Mouse (Mus musculus) forebrain, embryonic 10.5 days (tissue): ENCODE measurements around the gene Adam15. TPM values are rescaled to one million over a fixed set of nuclear protein-coding genes. Genes with fewer than 3 reads are reported as not detected.

ENCODE experiments used
- DNase-seq: peaks from one replicate; pipeline ENCODE4 v3.0.0-alpha.2; 2017; ENCODE audit warnings: low spot score; ENCODE audit errors: extremely low spot score
- H3K27ac ChIP-seq: fragments of 300-500 bp; sonication (generic); 2 replicates; pipeline ENCODE4 v1.5.1; 2016; ENCODE audit warnings: mild to moderate bottlenecking
- H3K27me3 ChIP-seq: fragments of 300-500 bp; sonication (generic); 2 replicates; pipeline ENCODE4 v1.6.1; 2016; ENCODE audit warnings: mild to moderate bottlenecking; ENCODE audit not compliant: poor library complexity, severe bottlenecking
- H3K36me3 ChIP-seq: fragments of 300-500 bp; sonication (generic); replicated peaks from 2 replicates; pipeline ENCODE4 v1.6.1; 2016; ENCODE audit warnings: mild to moderate bottlenecking, moderate library complexity
- H3K4me1 ChIP-seq: fragments of 300-500 bp; sonication (generic); 2 replicates; pipeline ENCODE4 v1.6.1; 2016
- H3K4me3 ChIP-seq: fragments of 300-500 bp; sonication (generic); 2 replicates; pipeline ENCODE4 v1.5.1; 2016; ENCODE audit warnings: mild to moderate bottlenecking, moderate library complexity
- H3K9me3 ChIP-seq: fragments of 300-500 bp; sonication (generic); 2 replicates; pipeline ENCODE4 v1.6.1; 2016; ENCODE audit warnings: mild to moderate bottlenecking, moderate library complexity
- WGBS: fragments of 180-500 bp; shearing (Covaris S2); methylation state at CpG from one replicate; pipeline ENCODE4 v1.1.7; 2016; 5-methylcytosine and 5-hydroxymethylcytosine counted together
- polyA plus RNA-seq: library from polyadenylated mRNA; unstranded; fragments of >200 nt; fragmentation: Nextera tagmentation; extraction: Ambion mirVana; gene quantifications from 2 replicates; pipeline ENCODE4 v1.2.1, GENCODE M21; 2016

Gene Adam15
- polyA plus RNA-seq, 1 experiment from 2014 or later: 32.1 TPM

- under 1% methylated on average over 44 of the region's 44 CpGs for WGBS
- peak; percentile 85 for DNase-seq
- Histone ChIP-seq H3K9me3 (no peaks in the 10 kb centered on the region), H3K27me3 (peaks cover 23% of the 10 kb centered on the region), H3K4me3 (peak within 1 kb of the TSS; percentile 88), H3K4me1 (peaks cover 77% of the 10 kb centered on the region), H3K27ac (peak within 1 kb of the TSS; percentile 98), H3K36me3 (peaks cover 41% of the 10 kb centered on the region)
Observed at GRCm38 (mm10) chr3:89337721-89338578, 11.8 kb downstream of the Adam15 start, which contains the start of gene Efna4. Gene Efna4 (minus strand): TSS chr3:89338028.

GRCm38 (mm10) chr3:89337062-89337720 lies 12.6 kb downstream of the Adam15 start:
- Histone ChIP-seq H3K27ac (peak overlapping the region; percentile 98), H3K4me3 (peak overlapping the region; percentile 88), H3K4me1 (peaks cover 85% of the 10 kb centered on the region), H3K27me3 (peaks cover 25% of the 10 kb centered on the region), H3K36me3 (peaks cover 42% of the 10 kb centered on the region), H3K9me3 (no peaks in the 10 kb centered on the region)
- WGBS: under 1% methylated on average over 21 of the region's 21 CpGs
- DNase-seq: no peak

GRCm38 (mm10) chr3:89336529-89336928 lies 13.3 kb downstream of the Adam15 start:
- peaks cover 36% of the 10 kb centered on the region for H3K36me3 ChIP-seq
- peak overlapping the region; percentile 88 for H3K4me3 ChIP-seq
- H3K4me1 ChIP-seq: peaks cover 92% of the 10 kb centered on the region
- H3K9me3 ChIP-seq: no peaks in the 10 kb centered on the region
- H3K27ac ChIP-seq: peak overlapping the region; percentile 98
- 4% methylated on average over 6 of the region's 6 CpGs for WGBS
- peaks cover 30% of the 10 kb centered on the region for H3K27me3 ChIP-seq
- no peak for DNase-seq

GRCm38 (mm10) chr3:89333053-89333452 lies 16.7 kb downstream of the Adam15 start:
- Histone ChIP-seq H3K9me3 (no peaks in the 10 kb centered on the region), H3K27ac (peak overlapping the region; percentile 59; the same call in 1 of the 2 replicates), H3K4me3 (peak overlapping the region; percentile 16; the same call in 1 of the 2 replicates), H3K36me3 (peaks cover 32% of the 10 kb centered on the region), H3K27me3 (peaks cover 55% of the 10 kb centered on the region), H3K4me1 (peaks cover 84% of the 10 kb centered on the region)
- DNase-seq: no peak
- 68% methylated on average over 11 of the region's 11 CpGs for WGBS

- H3K4me1 ChIP-seq: peaks cover 84% of the 10 kb centered on the region
- peaks cover 32% of the 10 kb centered on the region for H3K36me3 ChIP-seq
- H3K27ac ChIP-seq: peak overlapping the region; percentile 59
- H3K9me3 ChIP-seq: no peaks in the 10 kb centered on the region
- no peak for DNase-seq
- 51% methylated on average over 12 of the region's 12 CpGs for WGBS
- peak overlapping the region; percentile 16; the same call in 1 of the 2 replicates for H3K4me3 ChIP-seq
- H3K27me3 ChIP-seq: peaks cover 61% of the 10 kb centered on the region
Observed at GRCm38 (mm10) chr3:89332476-89332875, 17.3 kb downstream of the Adam15 start.

GRCm38 (mm10) chr3:89332013-89332412 lies 17.8 kb downstream of the Adam15 start:
- no peak for DNase-seq
- H3K27ac ChIP-seq: 0 out of 2 replicates have a peak overlapping the region, but pooled peaks have one; percentile 59
- 45% methylated on average over 10 of the region's 10 CpGs for WGBS
- peaks cover 84% of the 10 kb centered on the region for H3K4me1 ChIP-seq
- H3K4me3 ChIP-seq: peak overlapping the region; percentile 16
- peaks cover 32% of the 10 kb centered on the region for H3K36me3 ChIP-seq
- H3K27me3 ChIP-seq: peaks cover 66% of the 10 kb centered on the region
- H3K9me3 ChIP-seq: no peaks in the 10 kb centered on the region

- H3K27me3 ChIP-seq: peaks cover 68% of the 10 kb centered on the region
- peaks cover 81% of the 10 kb centered on the region for H3K4me1 ChIP-seq
- 0 out of 2 replicates have a peak overlapping the region, but pooled peaks have one; percentile 16 for H3K4me3 ChIP-seq
- H3K9me3 ChIP-seq: no peaks in the 10 kb centered on the region
- peaks cover 32% of the 10 kb centered on the region for H3K36me3 ChIP-seq
- no peak for DNase-seq
- 73% methylated on average over 13 of the region's 13 CpGs for WGBS
- peak overlapping the region; percentile 41; the same call in 1 of the 2 replicates for H3K27ac ChIP-seq
Observed at GRCm38 (mm10) chr3:89331561-89331960, 18.2 kb downstream of the Adam15 start.

- no peak for DNase-seq
- Histone ChIP-seq H3K4me1 (peaks cover 75% of the 10 kb centered on the region), H3K36me3 (peaks cover 32% of the 10 kb centered on the region), H3K27me3 (peaks cover 68% of the 10 kb centered on the region), H3K4me3 (no peak overlapping the region), H3K27ac (peak overlapping the region; percentile 41; the same call in 1 of the 2 replicates), H3K9me3 (no peaks in the 10 kb centered on the region)
- WGBS: 20% methylated on average over 10 of the region's 10 CpGs
Observed at GRCm38 (mm10) chr3:89330948-89331347, 18.8 kb downstream of the Adam15 start.

GRCm38 (mm10) chr3:89330346-89330745 lies 19.4 kb downstream of the Adam15 start:
- 68% methylated on average over 3 of the region's 3 CpGs for WGBS
- Histone ChIP-seq H3K4me1 (peaks cover 69% of the 10 kb centered on the region), H3K36me3 (peaks cover 29% of the 10 kb centered on the region), H3K27ac (no peak overlapping the region), H3K27me3 (peaks cover 68% of the 10 kb centered on the region), H3K9me3 (no peaks in the 10 kb centered on the region), H3K4me3 (no peak overlapping the region)
- no peak for DNase-seq

- peaks cover 61% of the 10 kb centered on the region for H3K27me3 ChIP-seq
- DNase-seq: no peak
- H3K27ac ChIP-seq: peak overlapping the region; percentile 54; the same call in 1 of the 2 replicates
- peaks cover 55% of the 10 kb centered on the region for H3K4me1 ChIP-seq
- WGBS: 15% methylated on average over 4 of the region's 4 CpGs
- H3K9me3 ChIP-seq: no peaks in the 10 kb centered on the region
- no peak overlapping the region for H3K4me3 ChIP-seq
- H3K36me3 ChIP-seq: peaks cover 12% of the 10 kb centered on the region
Observed at GRCm38 (mm10) chr3:89328623-89329022, 21.2 kb downstream of the Adam15 start.

GRCm38 (mm10) chr3:89327371-89327870 lies 22.4 kb downstream of the Adam15 start:
- DNase-seq: no peak
- Histone ChIP-seq H3K4me1 (peaks cover 52% of the 10 kb centered on the region), H3K4me3 (no peak overlapping the region), H3K9me3 (no peaks in the 10 kb centered on the region), H3K27ac (no peak overlapping the region), H3K36me3 (peaks cover under 1% of the 10 kb centered on the region), H3K27me3 (peaks cover 64% of the 10 kb centered on the region)
- WGBS: 71% methylated on average over 9 of the region's 9 CpGs

GRCm38 (mm10) chr3:89325882-89326281 lies 23.9 kb downstream of the Adam15 start:
- Histone ChIP-seq H3K9me3 (no peaks in the 10 kb centered on the region), H3K4me1 (peaks cover 52% of the 10 kb centered on the region), H3K27me3 (peaks cover 68% of the 10 kb centered on the region), H3K4me3 (no peak overlapping the region), H3K27ac (no peak overlapping the region), H3K36me3 (no peaks in the 10 kb centered on the region)
- DNase-seq: no peak
- WGBS: 93% methylated on average over 8 of the region's 8 CpGs
